Mouse (Mus musculus): Measurements from ENCODE around the gene Cdc6.

Cdc6 gene

GRCm38 (mm10) chr11:98943741-98944461 lies 36.3 kb downstream of the Cdc6 start:
- DNase-seq (ENCODE audit: low spot score in 2 of 2) = peak in 1 of 2 experiments; percentile 77

GRCm38 (mm10) chr11:98944897-98945604 lies 37.5 kb downstream of the Cdc6 start:
- DNase-seq (ENCODE audit: low spot score in 2 of 2) = peak; percentile 67 to 69

DNA sequence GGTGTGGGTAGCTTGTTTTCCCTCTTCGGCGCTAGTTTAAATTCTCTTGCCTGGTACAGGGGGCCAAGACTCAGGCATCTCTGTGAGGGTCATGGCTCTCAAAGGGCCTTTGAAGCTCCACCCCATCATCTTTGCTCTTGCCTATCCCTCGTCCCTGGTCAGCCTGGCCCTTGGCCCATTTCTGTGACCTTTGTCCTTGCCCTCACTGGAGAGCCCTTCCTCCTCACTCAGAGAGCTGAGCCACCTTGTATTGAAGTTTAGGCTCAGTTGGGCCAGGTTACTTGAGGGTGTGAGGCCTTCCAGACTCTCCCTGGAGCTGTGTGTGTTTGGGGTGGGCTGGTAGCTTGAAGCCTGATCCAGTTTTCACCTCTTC lies 38.0 kb downstream of the Cdc6 start:
- no peak for DNase-seq (ENCODE audit: low spot score in 2 of 2)

- no peak for DNase-seq (ENCODE audit: low spot score in 2 of 2)
These were observed 40.5 kb downstream of the Cdc6 start for GRCm38 (mm10) chr11:98947969-98948569.

DNA sequence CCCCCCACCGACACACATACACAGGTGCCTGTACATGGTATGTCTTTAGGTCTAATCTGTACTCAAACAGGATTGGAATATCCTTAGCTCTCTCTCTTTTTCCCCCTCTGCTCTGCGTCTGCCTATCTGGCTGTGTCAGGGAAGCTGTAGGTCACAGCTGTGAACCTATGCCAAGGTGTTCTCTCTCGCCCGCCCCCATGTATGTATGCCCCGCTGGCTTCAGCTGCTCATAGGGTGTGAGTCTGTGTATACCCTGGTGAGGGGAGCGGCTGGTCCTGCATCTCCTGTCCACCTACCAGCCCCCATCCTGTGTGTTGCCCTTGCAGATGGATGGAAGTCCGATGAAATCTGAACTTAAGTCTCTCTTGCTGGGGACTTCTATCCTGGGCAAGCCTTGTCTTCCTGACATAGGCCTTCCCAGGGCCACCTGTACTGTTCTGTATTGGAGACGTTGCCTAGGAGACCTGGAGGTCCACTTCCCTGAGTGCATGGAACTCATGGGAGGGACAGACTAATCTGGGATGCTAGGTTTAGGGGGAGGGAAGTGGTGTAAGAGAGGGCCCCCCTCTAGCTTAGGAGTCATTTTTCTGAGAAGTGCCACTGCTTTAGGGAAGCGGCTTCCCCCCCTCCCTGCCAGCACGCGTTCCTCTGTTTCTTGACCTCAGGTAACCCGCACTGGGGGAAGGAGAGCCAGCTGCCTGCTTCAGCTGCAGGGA lies 41.8 kb downstream of the Cdc6 start:
- DNase-seq (ENCODE audit: low spot score in 2 of 2) = no peak

DNA sequence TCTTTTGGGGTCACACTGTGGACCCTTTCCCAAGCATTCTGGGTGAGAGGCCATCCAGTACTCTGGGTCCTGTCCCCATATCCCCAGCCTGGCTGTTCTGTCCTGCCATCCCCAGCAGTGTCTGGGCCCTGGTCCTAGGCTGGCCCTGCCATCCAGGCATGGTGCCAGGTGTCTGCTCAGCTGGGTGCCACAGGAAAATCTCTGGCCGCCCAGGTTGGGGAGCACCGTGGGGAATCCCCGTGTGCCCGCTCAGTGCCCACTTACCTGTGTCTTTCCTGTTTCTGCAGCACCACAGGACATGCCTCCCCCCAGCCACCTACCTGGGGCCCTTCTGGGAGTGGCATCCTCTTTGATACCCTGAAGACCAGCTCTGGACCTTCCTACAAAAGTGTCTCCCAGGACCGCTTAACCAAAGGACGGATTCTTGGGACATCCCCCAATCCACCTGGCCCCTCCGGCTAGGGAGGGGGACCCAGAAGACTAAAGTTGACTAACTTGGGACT lies 42.4 kb downstream of the Cdc6 start:
- no peak for DNase-seq (ENCODE audit: low spot score in 2 of 2)

GRCm38 (mm10) chr11:98950484-98950883 lies 42.9 kb downstream of the Cdc6 start:
- DNase-seq (ENCODE audit: low spot score in 2 of 2) = no peak

- no peak for DNase-seq (ENCODE audit: low spot score in 2 of 2)
These were observed 43.7 kb downstream of the Cdc6 start for GRCm38 (mm10) chr11:98951026-98951906.

DNA sequence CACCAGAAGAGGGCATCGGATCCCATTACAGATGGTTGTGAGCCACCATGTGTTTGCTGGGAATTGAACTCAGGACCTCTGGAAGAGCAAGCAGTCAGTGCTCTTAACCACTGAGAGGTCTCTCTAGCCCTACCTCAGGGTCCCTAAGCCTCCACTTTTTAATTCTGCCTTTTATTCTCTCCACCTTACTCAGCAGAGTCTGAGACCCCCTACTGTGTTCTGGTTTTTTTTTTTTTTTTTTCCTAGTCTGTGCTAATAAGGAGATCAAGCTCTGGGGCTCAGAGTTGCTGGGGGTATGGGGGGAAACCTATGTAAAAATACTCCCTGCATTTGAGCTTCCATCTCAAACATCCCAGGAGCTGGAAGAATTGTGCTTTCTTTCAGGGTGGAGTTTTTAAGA lies 44.5 kb downstream of the Cdc6 start:
- no peak for DNase-seq (ENCODE audit: low spot score in 2 of 2)

DNA sequence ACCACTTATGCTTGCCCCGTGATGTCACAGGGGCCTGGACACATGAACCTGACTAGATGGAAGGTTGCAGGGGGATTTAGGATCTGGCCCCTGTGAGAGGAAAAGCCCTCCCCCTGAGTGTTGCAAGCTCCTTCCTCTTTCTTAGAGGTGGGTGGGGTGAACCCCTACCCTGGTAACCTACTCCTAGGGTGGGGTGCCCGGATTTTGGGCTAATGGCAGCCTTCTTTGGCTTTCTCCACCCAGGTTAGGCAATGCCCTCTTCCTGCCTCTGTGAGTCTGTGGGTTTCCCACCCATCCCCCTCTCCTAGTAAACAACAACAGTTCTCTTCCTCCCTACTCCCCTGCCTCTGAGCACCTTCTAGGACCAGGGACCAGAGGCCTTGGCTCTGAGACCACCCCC lies 45.1 kb downstream of the Cdc6 start:
- DNase-seq (ENCODE audit: low spot score in 2 of 2) = no peak

- no peak for DNase-seq (ENCODE audit: low spot score in 2 of 2)
These were observed 45.8 kb downstream of the Cdc6 start for GRCm38 (mm10) chr11:98953361-98953760.

GRCm38 (mm10) chr11:98953835-98954320 lies 46.3 kb downstream of the Cdc6 start:
- no peak for DNase-seq (ENCODE audit: low spot score in 2 of 2)

- DNase-seq (ENCODE audit: low spot score in 2 of 2) = peak in 1 of 2 experiments; percentile 59
These were observed 46.8 kb downstream of the Cdc6 start for GRCm38 (mm10) chr11:98954373-98954772.

DNA sequence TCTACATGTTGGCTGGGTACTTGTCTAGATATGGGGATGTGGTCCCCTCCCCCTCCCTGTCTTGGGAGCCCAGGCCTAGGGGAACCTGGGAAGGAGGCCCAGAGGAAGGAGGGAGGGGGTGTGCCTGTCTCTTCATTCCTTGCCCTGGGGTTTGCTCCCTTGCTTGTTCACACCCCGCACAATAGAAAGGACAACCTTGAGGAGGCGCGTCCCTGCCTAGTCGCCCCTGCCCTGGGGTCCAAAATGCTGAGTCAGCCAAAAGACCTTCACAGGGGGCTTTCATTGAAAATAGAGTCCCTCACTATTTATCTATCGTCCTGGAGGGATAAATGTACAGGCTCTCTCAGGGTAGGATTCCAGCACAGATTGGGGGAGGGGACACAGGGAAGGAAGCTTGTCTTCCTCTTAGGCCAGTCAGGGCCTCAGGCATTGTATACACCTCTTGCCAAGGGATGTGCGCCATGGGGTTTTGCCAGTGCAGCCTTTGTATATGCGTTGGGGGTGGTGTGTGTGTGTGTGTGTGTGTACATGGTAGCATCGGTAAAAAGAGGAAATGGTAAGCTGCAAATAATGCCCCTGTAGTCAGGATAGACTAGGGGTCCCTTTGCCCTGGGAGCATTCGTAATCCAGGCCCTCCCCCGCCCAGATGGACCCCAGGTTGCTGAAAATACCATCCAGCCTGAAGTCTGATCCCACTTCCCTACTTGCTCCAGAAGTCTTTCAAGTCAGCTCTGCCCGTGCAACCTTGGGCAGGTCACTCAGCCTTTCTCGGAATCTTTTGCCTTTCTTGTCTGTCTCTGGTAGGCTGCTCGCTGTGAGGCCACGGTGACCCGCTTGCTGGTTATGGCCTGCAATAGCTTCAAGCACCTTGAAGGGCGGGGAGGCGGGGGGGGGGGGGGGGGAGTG lies 47.5 kb downstream of the Cdc6 start:
- DNase-seq (ENCODE audit: low spot score in 2 of 2) = no peak

GRCm38 (mm10) chr11:98955707-98956235 lies 48.2 kb downstream of the Cdc6 start:
- no peak for DNase-seq (ENCODE audit: low spot score in 2 of 2)

GRCm38 (mm10) chr11:98956340-98956739 lies 48.7 kb downstream of the Cdc6 start:
- DNase-seq (ENCODE audit: low spot score in 2 of 2) = no peak

DNA sequence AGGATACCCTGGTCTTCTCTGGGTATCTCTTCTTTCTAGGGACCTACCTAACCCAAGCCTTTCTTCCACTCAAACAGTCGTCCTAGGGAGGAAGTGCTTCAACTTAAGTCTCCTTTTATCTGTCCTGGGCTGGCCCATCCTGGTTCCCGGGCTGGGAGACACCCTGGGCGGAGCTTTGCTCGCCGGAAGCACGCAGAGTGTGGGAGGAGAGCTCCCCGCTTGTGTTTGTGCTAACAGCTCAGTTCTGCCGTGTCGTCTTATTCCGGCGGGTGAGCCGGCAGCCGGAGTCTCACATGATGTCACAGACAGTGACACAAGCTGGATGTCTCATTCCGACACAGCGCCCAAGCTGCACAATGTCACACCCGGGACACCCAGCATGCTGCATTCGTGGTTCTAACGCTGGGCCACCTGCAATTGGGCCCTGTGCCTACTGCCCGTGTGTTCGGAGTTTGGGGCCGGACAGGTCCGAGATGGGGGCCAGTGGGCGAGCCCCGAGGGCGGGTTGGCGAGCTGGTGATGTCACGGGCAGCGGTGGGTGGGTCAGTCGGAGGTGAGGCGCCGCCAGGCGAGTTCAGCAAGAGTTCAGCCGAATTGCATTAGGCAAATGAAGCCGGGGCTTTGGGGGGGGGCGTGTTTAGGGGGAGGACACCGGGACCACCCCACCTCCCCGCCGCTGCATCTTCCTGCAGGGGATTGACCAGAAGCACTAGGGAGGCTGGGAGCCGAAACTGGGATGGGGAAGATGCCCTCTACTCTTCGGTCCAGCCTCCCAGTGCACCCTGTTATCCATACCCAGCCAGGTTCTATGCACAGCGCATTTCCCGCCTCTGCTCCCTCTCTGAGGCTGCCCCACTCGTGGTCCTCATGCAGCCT lies 52.1 kb downstream of the Cdc6 start:
- DNase-seq (ENCODE audit: low spot score in 2 of 2) = peak; percentile 85 to 87

- peak in 1 of 2 experiments; percentile 52 for DNase-seq (ENCODE audit: low spot score in 2 of 2)
These were observed 52.8 kb downstream of the Cdc6 start for GRCm38 (mm10) chr11:98960313-98960906.

Measured in natural killer cell, adult 2 months (primary cell).